ENCODE assay signal across 18 mouse cellular contexts in the genomic region with DNA sequence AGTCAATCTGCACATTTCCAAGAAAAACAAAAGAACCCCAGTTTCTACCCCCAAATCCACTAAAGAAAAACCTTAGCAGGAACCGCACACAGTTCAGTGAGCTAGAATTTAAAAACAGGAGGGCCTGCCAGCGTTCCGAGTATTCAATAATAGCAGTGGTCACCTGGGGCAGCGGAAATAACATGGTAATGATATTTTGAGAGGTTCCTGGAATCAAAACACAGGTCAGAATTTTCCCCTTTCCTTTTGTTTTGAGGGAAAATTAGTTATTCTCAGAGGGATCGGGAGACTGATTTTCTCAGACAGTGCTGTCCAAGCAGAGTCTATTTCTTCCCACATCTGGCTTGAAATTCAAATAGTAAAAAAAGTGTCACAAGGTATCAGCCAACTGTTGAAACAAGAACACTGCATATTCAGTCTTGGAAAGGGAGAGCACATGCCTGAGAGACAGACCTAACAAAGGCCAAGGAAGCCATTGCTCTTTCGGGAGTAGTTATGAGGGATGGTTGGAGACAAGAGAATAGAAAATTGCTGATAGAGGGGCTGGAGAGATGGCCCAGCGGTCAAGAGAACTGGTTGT. TPM values are rescaled to one million over a fixed set of nuclear protein-coding genes. Genes with fewer than 3 reads are reported as not detected.
DNase-seq lines count a peak whose midpoint lies in the region; ATAC-seq and TF ChIP-seq lines count a peak whose summit lies in the region.
"Had no signal": no experiment of that assay in that cellular context is flagged by ENCODE, and none has a peak within 500 bp of the region (broad histone marks: within the 10 kb centered on the region; RNA-seq: fewer than 3 reads in every experiment).

No protein-coding gene starts in this region.

- no peaks in the 10 kb centered on the region for H3K9me3 ChIP-seq in heart, postnatal 0 days (replicated peaks; ENCODE audit: control insufficient read depth, low read length)
- peaks cover 7% of the 10 kb centered on the region; the same call in 1 of the 2 replicates for H3K9me3 ChIP-seq in limb, embryonic 12.5 days
- H3K9me3 ChIP-seq in limb, embryonic 10.5 days (replicated peaks), result no peaks in the 10 kb centered on the region
- H3K9me3 ChIP-seq: hindbrain, embryonic 13.5 days had no signal

- no peak for ATAC-seq in heart, postnatal 0 days (ENCODE audit: insufficient read depth, low read depth)
- no peak for ATAC-seq in limb, embryonic 12.5 days (ENCODE audit: insufficient number of reproducible peaks, insufficient read depth, low FRiP score, low TSS enrichment, low read depth)
- ATAC-seq: CD4-positive, CD25-positive, alpha-beta regulatory T cell, adult 4 months; lung, postnatal 0 days; Patski had no signal

- H3K4me2 ChIP-seq in heart, postnatal 0 days (ENCODE audit: low read depth, low read length), result no peak overlapping the region
- no peak overlapping the region for H3K4me2 ChIP-seq in limb, embryonic 12.5 days
- H3K4me2 ChIP-seq: hindbrain, embryonic 13.5 days; midbrain, embryonic 12.5 days had no signal

- DNase-seq in gastrocnemius, adult 2 months, result no peak
- no peak for DNase-seq in gastrocnemius, postnatal 10 days
- no peak for DNase-seq in heart, postnatal 0 days (ENCODE audit: low spot score)
- DNase-seq in heart, postnatal 10 days, result no peak
- no peak for DNase-seq in limb, embryonic 10.5 days (ENCODE audit: low spot score)
- no peak for DNase-seq in ovary, postnatal 10 days (ENCODE audit: low spot score)
- DNase-seq: adrenal gland, postnatal 10 days; cerebellum, adult 9-11 months; kidney, postnatal 14 days; layer of hippocampus, adult 9-11 months; liver; thymus, postnatal 25 days had no signal

- peak overlapping the region; percentile 82 for H3K27ac ChIP-seq in gastrocnemius, adult 2 months
- H3K27ac ChIP-seq in heart, postnatal 0 days (ENCODE audit: low read depth), result peak overlapping the region; percentile 25; the same call in 1 of the 2 replicates
- H3K27ac ChIP-seq in limb, embryonic 12.5 days, result peak overlapping the region; percentile 23; the same call in 1 of the 2 replicates
- H3K27ac ChIP-seq in limb, embryonic 10.5 days, result no peak overlapping the region
- H3K27ac ChIP-seq: hindbrain, embryonic 13.5 days; midbrain, embryonic 12.5 days had no signal

- no peak overlapping the region for H3K9ac ChIP-seq in heart, postnatal 0 days (replicated peaks; ENCODE audit: low read depth, low read length)
- H3K9ac ChIP-seq in limb, embryonic 12.5 days (replicated peaks), result no peak overlapping the region
- H3K9ac ChIP-seq: hindbrain, embryonic 13.5 days; midbrain, embryonic 12.5 days had no signal

- 70% methylated on average over 7 of the region's 7 CpGs for WGBS in heart, postnatal 0 days
- 88% methylated on average over 7 of the region's 7 CpGs for WGBS in limb, embryonic 12.5 days
- WGBS in limb, embryonic 10.5 days, result 94% methylated on average over 7 of the region's 7 CpGs

- TF ChIP-seq EP300 in heart, postnatal 0 days (IDR thresholded peaks at IDR 0.05; ENCODE audit: low read depth), result no peak

- intact Hi-C loops in gastrocnemius, adult 2 months (cut with DNase I), result no loop called here
- intact Hi-C loops in heart, postnatal 10 days (cut with DNase I), result no loop called here

- no peaks in the 10 kb centered on the region for H3K27me3 ChIP-seq in heart, postnatal 0 days (ENCODE audit: control insufficient read depth, insufficient read depth, low read length)
- H3K27me3 ChIP-seq in limb, embryonic 12.5 days, result no peaks in the 10 kb centered on the region
- H3K27me3 ChIP-seq in limb, embryonic 10.5 days (ENCODE audit: low read depth, poor library complexity, severe bottlenecking), result no peaks in the 10 kb centered on the region
- H3K27me3 ChIP-seq: hindbrain, embryonic 13.5 days; midbrain, embryonic 12.5 days; Patski had no signal

- no peak for TF ChIP-seq CTCF in gastrocnemius, adult 2 months (IDR thresholded peaks at IDR 0.05)
- no peak for TF ChIP-seq CTCF in heart, postnatal 0 days (IDR thresholded peaks at IDR 0.05; ENCODE audit: low read depth)

- peak overlapping the region; percentile 40 for H3K4me3 ChIP-seq in gastrocnemius, adult 2 months
- H3K4me3 ChIP-seq in heart, postnatal 0 days (ENCODE audit: low read depth, low read length), result no peak overlapping the region
- no peak overlapping the region for H3K4me3 ChIP-seq in limb, embryonic 12.5 days (replicated peaks)
- no peak overlapping the region for H3K4me3 ChIP-seq in limb, embryonic 10.5 days
- H3K4me3 ChIP-seq: hindbrain, embryonic 13.5 days; midbrain, embryonic 12.5 days had no signal

- H3K36me3 ChIP-seq in heart, postnatal 0 days (replicated peaks; ENCODE audit: control insufficient read depth, insufficient read depth, low read length), result peaks cover 3% of the 10 kb centered on the region; the same call in 1 of the 2 replicates
- peaks cover 8% of the 10 kb centered on the region; the same call in 1 of the 2 replicates for H3K36me3 ChIP-seq in limb, embryonic 12.5 days
- H3K36me3 ChIP-seq in limb, embryonic 10.5 days, result peaks cover 8% of the 10 kb centered on the region; the same call in 1 of the 2 replicates
- H3K36me3 ChIP-seq: hindbrain, embryonic 13.5 days; midbrain, embryonic 12.5 days had no signal

- peaks cover 3% of the 10 kb centered on the region; the same call in 1 of the 2 replicates for H3K4me1 ChIP-seq in heart, postnatal 0 days (ENCODE audit: control insufficient read depth, insufficient read depth)
- peaks cover 10% of the 10 kb centered on the region for H3K4me1 ChIP-seq in limb, embryonic 12.5 days (replicated peaks)
- 0 out of 2 replicates have a peak, but pooled peaks cover under 1% of the 10 kb centered on the region for H3K4me1 ChIP-seq in limb, embryonic 10.5 days

RNA-seq across cellular contexts. Expression of a gene that starts 59.0 kb away (rescaled TPM):
- total RNA-seq in gastrocnemius, adult 2 months (2021), result 10 to 100 TPM; 28.6 to 38.4 TPM
- 10 to 100 TPM; 33.0 to 36.1 TPM for total RNA-seq in gastrocnemius, postnatal 10 days (2021)
- 10.5 and 17.0 TPM in 2 replicates for total RNA-seq in heart, postnatal 0 days (2014; rRNA removed; ENCODE audit: low replicate concordance)
- 19.0 TPM in 2 replicates for polyA plus RNA-seq in heart, postnatal 0 days (2015; fragmentation: Nextera tagmentation; extraction: Ambion mirVana)
- 10 to 100 TPM; 40.4 to 44.6 TPM for total RNA-seq in heart, postnatal 10 days (2021)
- 130 and 135 TPM in 2 replicates for polyA plus RNA-seq in limb, embryonic 12.5 days (2016; fragmentation: Nextera tagmentation; extraction: Ambion mirVana)
- polyA plus RNA-seq in limb, embryonic 10.5 days (2016; fragmentation: Nextera tagmentation; extraction: Ambion mirVana), result 98.8 and 110 TPM in 2 replicates
